Mouse (Mus musculus) liver, embryonic 16.5 days (tissue): ENCODE results near the gene Nod1. TPM values are rescaled to one million over a fixed set of nuclear protein-coding genes. Genes with fewer than 3 reads are reported as not detected.

Source experiments
- ATAC-seq: fragments of 200-750 bp; cut with Nextera tagmentation; 2 replicates; pipeline ENCODE4 v1.8.0; 2017; ENCODE audit warnings: low read depth, mild to moderate bottlenecking, moderate number of reproducible peaks, moderate library complexity
- H3K27ac ChIP-seq: fragments of 300-500 bp; sonication (generic); 2 replicates; pipeline ENCODE4 v1.5.1; 2014; ENCODE audit warnings: mild to moderate bottlenecking, low read length
- H3K27me3 ChIP-seq: fragments of 300-500 bp; sonication (generic); 2 replicates; pipeline ENCODE4 v1.6.1; 2014; ENCODE audit warnings: low read depth, low read length, mixed read lengths; ENCODE audit not compliant: control insufficient read depth, insufficient read depth
- H3K36me3 ChIP-seq: fragments of 300-500 bp; sonication (generic); 2 replicates; pipeline ENCODE4 v1.6.1; 2014; ENCODE audit warnings: mild to moderate bottlenecking; ENCODE audit not compliant: control insufficient read depth, insufficient read depth
- H3K4me1 ChIP-seq: fragments of 300-500 bp; sonication (generic); 2 replicates; pipeline ENCODE4 v1.6.1; 2014; ENCODE audit warnings: low read depth, low read length, mixed read lengths; ENCODE audit not compliant: control insufficient read depth
- H3K4me2 ChIP-seq: fragments of 300-500 bp; sonication (generic); 2 replicates; pipeline ENCODE4 v1.6.1; 2014; ENCODE audit warnings: low read depth, low read length, mixed read lengths
- H3K4me3 ChIP-seq: fragments of 300-500 bp; sonication (generic); 2 replicates; pipeline ENCODE4 v1.5.1; 2014; ENCODE audit warnings: low read depth, mild to moderate bottlenecking, low read length
- H3K9ac ChIP-seq: fragments of 300-500 bp; sonication (generic); 2 replicates; pipeline ENCODE4 v1.6.1; 2014; ENCODE audit warnings: low read depth, low read length
- H3K9me3 ChIP-seq: fragments of 300-500 bp; sonication (generic); replicated peaks from 2 replicates; pipeline ENCODE4 v1.6.1; 2016; ENCODE audit warnings: low read length; ENCODE audit not compliant: control insufficient read depth
- WGBS: fragments of 180-500 bp; shearing (Covaris S2); extraction: QIAGEN DNeasy Blood & Tissue Kit; methylation state at CpG from one replicate; pipeline ENCODE4 v1.1.7; 2014; ENCODE audit not compliant: insufficient replicate concordance; 5-methylcytosine and 5-hydroxymethylcytosine counted together
- polyA plus RNA-seq: library from polyadenylated mRNA; unstranded; fragments of >200 nt; fragmentation: Nextera tagmentation; extraction: Ambion mirVana; gene quantifications from 2 replicates; pipeline ENCODE4 v1.2.1, GENCODE M21; 2015

Nod1 gene
- polyA plus RNA-seq, 1 experiment from 2014 or later = 3.0 TPM

GRCm38 (mm10) chr6:55009391-55010230 lies 37.2 kb upstream of the Nod1 start:
- 48% methylated on average over 16 of the region's 16 CpGs for WGBS
- H3K36me3 ChIP-seq = no peaks in the 10 kb centered on the region
- no peak overlapping the region for H3K9ac ChIP-seq
- no peak overlapping the region for H3K4me2 ChIP-seq
- H3K9me3 ChIP-seq = no peaks in the 10 kb centered on the region
- no peaks in the 10 kb centered on the region for H3K27me3 ChIP-seq
- H3K27ac ChIP-seq = no peak overlapping the region
- H3K4me1 ChIP-seq = no peaks in the 10 kb centered on the region
- ATAC-seq = no peak
- H3K4me3 ChIP-seq = no peak overlapping the region

GRCm38 (mm10) chr6:55008401-55008800 lies 36.0 kb upstream of the Nod1 start:
- H3K27me3 ChIP-seq = no peaks in the 10 kb centered on the region
- 65% methylated on average over 8 of the region's 8 CpGs for WGBS
- no peaks in the 10 kb centered on the region for H3K9me3 ChIP-seq
- no peaks in the 10 kb centered on the region for H3K36me3 ChIP-seq
- no peak for ATAC-seq
- H3K4me2 ChIP-seq = no peak overlapping the region
- H3K4me1 ChIP-seq = no peaks in the 10 kb centered on the region
- H3K27ac ChIP-seq = no peak overlapping the region
- H3K4me3 ChIP-seq = no peak overlapping the region
- H3K9ac ChIP-seq = no peak overlapping the region

GRCm38 (mm10) chr6:55003559-55003958 lies 31.1 kb upstream of the Nod1 start:
- no peaks in the 10 kb centered on the region for H3K9me3 ChIP-seq
- no peak for ATAC-seq
- H3K4me3 ChIP-seq = no peak overlapping the region
- H3K36me3 ChIP-seq = no peaks in the 10 kb centered on the region
- H3K9ac ChIP-seq = no peak overlapping the region
- WGBS = 31% methylated on average over 4 of the region's 4 CpGs
- no peak overlapping the region for H3K27ac ChIP-seq
- H3K4me2 ChIP-seq = no peak overlapping the region
- no peaks in the 10 kb centered on the region for H3K27me3 ChIP-seq
- H3K4me1 ChIP-seq = no peaks in the 10 kb centered on the region

GRCm38 (mm10) chr6:55002438-55002837 lies 30.0 kb upstream of the Nod1 start:
- Histone ChIP-seq H3K27ac (no peak overlapping the region), H3K4me2 (no peak overlapping the region), H3K4me1 (no peaks in the 10 kb centered on the region), H3K9me3 (no peaks in the 10 kb centered on the region), H3K9ac (no peak overlapping the region), H3K27me3 (no peaks in the 10 kb centered on the region), H3K4me3 (no peak overlapping the region), H3K36me3 (no peaks in the 10 kb centered on the region)
- ATAC-seq = no peak
- WGBS = 54% methylated on average over 4 of the region's 4 CpGs

- H3K36me3 ChIP-seq = no peaks in the 10 kb centered on the region
- no peaks in the 10 kb centered on the region for H3K4me1 ChIP-seq
- H3K4me3 ChIP-seq = no peak overlapping the region
- no peaks in the 10 kb centered on the region for H3K27me3 ChIP-seq
- no peak overlapping the region for H3K4me2 ChIP-seq
- no peak overlapping the region for H3K9ac ChIP-seq
- 47% methylated on average over 4 of the region's 4 CpGs for WGBS
- H3K27ac ChIP-seq = no peak overlapping the region
- no peak for ATAC-seq
- H3K9me3 ChIP-seq = no peaks in the 10 kb centered on the region
Measured at GRCm38 (mm10) chr6:55001320-55001719, 28.9 kb upstream of the Nod1 start.

- Histone ChIP-seq H3K4me2 (no peak overlapping the region), H3K27me3 (no peaks in the 10 kb centered on the region), H3K36me3 (no peaks in the 10 kb centered on the region), H3K9ac (no peak overlapping the region), H3K9me3 (no peaks in the 10 kb centered on the region), H3K27ac (no peak overlapping the region), H3K4me3 (no peak overlapping the region), H3K4me1 (peaks cover 4% of the 10 kb centered on the region)
- no peak for ATAC-seq
- WGBS = 63% methylated on average over 6 of the region's 6 CpGs
Measured at GRCm38 (mm10) chr6:54997726-54998125, 25.3 kb upstream of the Nod1 start.

GRCm38 (mm10) chr6:54996361-54996760 lies 23.9 kb upstream of the Nod1 start:
- H3K4me2 ChIP-seq = no peak overlapping the region
- H3K9ac ChIP-seq = no peak overlapping the region
- no peaks in the 10 kb centered on the region for H3K36me3 ChIP-seq
- no peak for ATAC-seq
- H3K27ac ChIP-seq = no peak overlapping the region
- H3K27me3 ChIP-seq = no peaks in the 10 kb centered on the region
- WGBS = 71% methylated on average over 3 of the region's 3 CpGs
- H3K9me3 ChIP-seq = no peaks in the 10 kb centered on the region
- H3K4me3 ChIP-seq = no peak overlapping the region
- H3K4me1 ChIP-seq = peaks cover 16% of the 10 kb centered on the region

- H3K27ac ChIP-seq = no peak within 1 kb of the TSS
- H3K4me3 ChIP-seq = peak within 1 kb of the TSS; percentile 64
- peaks cover 18% of the 10 kb centered on the region for H3K4me1 ChIP-seq
- 0% methylated on average over 41 of the region's 41 CpGs for WGBS
- no peaks in the 10 kb centered on the region for H3K27me3 ChIP-seq
- peak within 1 kb of the TSS; percentile 61 for H3K9ac ChIP-seq
- peak within 1 kb of the TSS; percentile 98 for H3K4me2 ChIP-seq
- H3K36me3 ChIP-seq = no peaks in the 10 kb centered on the region
- H3K9me3 ChIP-seq = no peaks in the 10 kb centered on the region
- peak; percentile 100 for ATAC-seq
Measured at GRCm38 (mm10) chr6:54992734-54993260, 20.4 kb upstream of the Nod1 start, which contains the start of gene Ggct. Gene Ggct (minus strand): TSS chr6:54992950.

- peak overlapping the region; percentile 98 for H3K4me2 ChIP-seq
- under 1% methylated on average over 7 of the region's 7 CpGs for WGBS
- H3K27me3 ChIP-seq = no peaks in the 10 kb centered on the region
- H3K36me3 ChIP-seq = no peaks in the 10 kb centered on the region
- no peak for ATAC-seq
- peak overlapping the region; percentile 60 for H3K9ac ChIP-seq
- H3K4me3 ChIP-seq = peak overlapping the region; percentile 64
- H3K4me1 ChIP-seq = peaks cover 18% of the 10 kb centered on the region
- no peak overlapping the region for H3K27ac ChIP-seq
- no peaks in the 10 kb centered on the region for H3K9me3 ChIP-seq
Measured at GRCm38 (mm10) chr6:54992141-54992540, 19.7 kb upstream of the Nod1 start.
